Mouse (Mus musculus) kidney, postnatal 4 days (tissue): ENCODE data around the gene Rhobtb1.

Experiments used
- DNase-seq, 2 experiments: peaks; one replicate each; pipeline ENCODE4 v3.0.0; 2021; ENCODE audit warnings: mixed read lengths in 2 of 2

Rhobtb1 gene

GRCm38 (mm10) chr10:69248261-69249160, 97.3 kb downstream of the Rhobtb1 start:
- peak; percentile 36 to 52 for DNase-seq

- DNase-seq, result no peak
Measured at GRCm38 (mm10) chr10:69251254-69251653, 100.0 kb downstream of the Rhobtb1 start.

- no peak for DNase-seq
Measured at GRCm38 (mm10) chr10:69252112-69253074, 101.2 kb downstream of the Rhobtb1 start.

GRCm38 (mm10) chr10:69253075-69253685, 101.9 kb downstream of the Rhobtb1 start:
- peak; percentile 60 to 69 for DNase-seq

GRCm38 (mm10) chr10:69253686-69254080, 102.4 kb downstream of the Rhobtb1 start:
- DNase-seq, result peak in 1 of 2 experiments; percentile 33

- DNase-seq, result peak; percentile 80 to 89
Measured at GRCm38 (mm10) chr10:69254390-69254847, 103.2 kb downstream of the Rhobtb1 start.

- DNase-seq, result no peak
Measured at GRCm38 (mm10) chr10:69255594-69255993, 104.4 kb downstream of the Rhobtb1 start.

GRCm38 (mm10) chr10:69257592-69258133, 106.4 kb downstream of the Rhobtb1 start:
- DNase-seq, result no peak

- peak; percentile 62 to 73 for DNase-seq
Measured at GRCm38 (mm10) chr10:69258588-69258987, 107.4 kb downstream of the Rhobtb1 start.

GRCm38 (mm10) chr10:69259161-69259560, 107.9 kb downstream of the Rhobtb1 start:
- no peak for DNase-seq

GRCm38 (mm10) chr10:69259929-69260328, 108.7 kb downstream of the Rhobtb1 start:
- peak; percentile 31 to 42 for DNase-seq

- DNase-seq, result no peak
Measured at GRCm38 (mm10) chr10:69262918-69263822, 111.9 kb downstream of the Rhobtb1 start.

GRCm38 (mm10) chr10:69263906-69264305, 112.7 kb downstream of the Rhobtb1 start:
- DNase-seq, result no peak

GRCm38 (mm10) chr10:69265421-69265820, 114.2 kb downstream of the Rhobtb1 start:
- DNase-seq, result no peak

GRCm38 (mm10) chr10:69268061-69268643, 116.9 kb downstream of the Rhobtb1 start:
- no peak for DNase-seq

- DNase-seq, result no peak
Measured at GRCm38 (mm10) chr10:69271436-69271835, 120.2 kb downstream of the Rhobtb1 start.

- DNase-seq, result no peak
Measured at GRCm38 (mm10) chr10:69274275-69274674, 123.0 kb downstream of the Rhobtb1 start.

GRCm38 (mm10) chr10:69274705-69275104, 123.5 kb downstream of the Rhobtb1 start:
- DNase-seq, result no peak

GRCm38 (mm10) chr10:69275811-69276775, 124.9 kb downstream of the Rhobtb1 start:
- DNase-seq, result no peak
